Mouse (Mus musculus) layer of hippocampus, adult 11-12 months (tissue): Measurements from ENCODE around the gene Amdhd2.

Source experiments
- DNase-seq: peaks from one replicate; pipeline ENCODE4 v3.0.0; 2022; ENCODE audit warnings: low spot score

Gene Amdhd2

GRCm38 (mm10) chr17:24197032-24197824 lies 33.7 kb upstream of the Amdhd2 start:
- DNase-seq, result peak; percentile 58

- no peak for DNase-seq
Observed at GRCm38 (mm10) chr17:24195349-24195748, 31.8 kb upstream of the Amdhd2 start.

- DNase-seq, result no peak
Observed at GRCm38 (mm10) chr17:24193769-24194168, 30.2 kb upstream of the Amdhd2 start.

GRCm38 (mm10) chr17:24193268-24193667 lies 29.7 kb upstream of the Amdhd2 start:
- DNase-seq, result no peak

- DNase-seq, result no peak
Observed at GRCm38 (mm10) chr17:24192848-24193247, 29.3 kb upstream of the Amdhd2 start.

- DNase-seq, result no peak
Observed at GRCm38 (mm10) chr17:24191481-24191880, 27.9 kb upstream of the Amdhd2 start.

- DNase-seq, result no peak
Observed at GRCm38 (mm10) chr17:24190934-24191333, 27.4 kb upstream of the Amdhd2 start.

- no peak for DNase-seq
Observed at GRCm38 (mm10) chr17:24174259-24174658, 10.7 kb upstream of the Amdhd2 start.

- peak; percentile 79 for DNase-seq
Observed at GRCm38 (mm10) chr17:24173423-24173822, 9.9 kb upstream of the Amdhd2 start.

GRCm38 (mm10) chr17:24171738-24172137 lies 8.2 kb upstream of the Amdhd2 start:
- no peak for DNase-seq

GRCm38 (mm10) chr17:24170729-24171128 lies 7.2 kb upstream of the Amdhd2 start:
- DNase-seq, result no peak

- DNase-seq, result no peak
Observed at GRCm38 (mm10) chr17:24170125-24170524, 6.6 kb upstream of the Amdhd2 start.

GRCm38 (mm10) chr17:24169317-24170065 lies 5.9 kb upstream of the Amdhd2 start, which contains the start of gene Atp6v0c:
Gene Atp6v0c (minus strand): TSS chr17:24169702.
- peak; percentile 96 for DNase-seq

- DNase-seq, result peak; percentile 79
Observed at GRCm38 (mm10) chr17:24168590-24169277, 5.2 kb upstream of the Amdhd2 start.

GRCm38 (mm10) chr17:24167891-24168505 lies 4.4 kb upstream of the Amdhd2 start:
- DNase-seq, result no peak

- DNase-seq, result no peak
Observed at GRCm38 (mm10) chr17:24167120-24167519, 3.6 kb upstream of the Amdhd2 start.

GRCm38 (mm10) chr17:24164566-24165259 lies 1.1 kb upstream of the Amdhd2 start:
- peak; percentile 51 for DNase-seq

GRCm38 (mm10) chr17:24162584-24163175 lies 886 bp downstream of the Amdhd2 start:
- DNase-seq, result no peak

- DNase-seq, result no peak
Observed at GRCm38 (mm10) chr17:24161466-24161865, 2.1 kb downstream of the Amdhd2 start.

GRCm38 (mm10) chr17:24157526-24157925 lies 6.0 kb downstream of the Amdhd2 start:
- DNase-seq, result no peak

- DNase-seq, result no peak
Observed at GRCm38 (mm10) chr17:24157121-24157520, 6.4 kb downstream of the Amdhd2 start.
